Mouse (Mus musculus): ENCODE data around the gene Hoxc8.

Gene Hoxc8

GRCm38 (mm10) chr15:103009265-103010111, 19.1 kb downstream of the Hoxc8 start:
- DNase-seq (ENCODE audit: low spot score in 2 of 2), result no peak

GRCm38 (mm10) chr15:103010112-103010846, 19.9 kb downstream of the Hoxc8 start:
- no peak for DNase-seq (ENCODE audit: low spot score in 2 of 2)

GRCm38 (mm10) chr15:103010847-103011555, 20.6 kb downstream of the Hoxc8 start:
- no peak for DNase-seq (ENCODE audit: low spot score in 2 of 2)

- DNase-seq (ENCODE audit: low spot score in 2 of 2), result no peak
Observed at GRCm38 (mm10) chr15:103011928-103012486, 21.6 kb downstream of the Hoxc8 start.

GRCm38 (mm10) chr15:103013238-103013984, 23.0 kb downstream of the Hoxc8 start:
- DNase-seq (ENCODE audit: low spot score in 2 of 2), result no peak

GRCm38 (mm10) chr15:103014166-103015008, 24.0 kb downstream of the Hoxc8 start:
- DNase-seq (ENCODE audit: low spot score in 2 of 2), result no peak

- DNase-seq (ENCODE audit: low spot score in 2 of 2), result no peak
Observed at GRCm38 (mm10) chr15:103015009-103015399, 24.6 kb downstream of the Hoxc8 start.

- DNase-seq (ENCODE audit: low spot score in 2 of 2), result no peak
Observed at GRCm38 (mm10) chr15:103015406-103016166, 25.2 kb downstream of the Hoxc8 start.

GRCm38 (mm10) chr15:103018636-103019035, 28.2 kb downstream of the Hoxc8 start, which contains the start of gene Hoxc4:
Gene Hoxc4 (plus strand): TSS chr15:103018934.
- no peak for DNase-seq (ENCODE audit: low spot score in 2 of 2)

GRCm38 (mm10) chr15:103020899-103021418, 30.6 kb downstream of the Hoxc8 start:
- no peak for DNase-seq (ENCODE audit: low spot score in 2 of 2)

- DNase-seq (ENCODE audit: low spot score in 2 of 2), result no peak
Observed at GRCm38 (mm10) chr15:103021544-103021943, 31.1 kb downstream of the Hoxc8 start.

- DNase-seq (ENCODE audit: low spot score in 2 of 2), result no peak
Observed at GRCm38 (mm10) chr15:103024131-103024530, 33.7 kb downstream of the Hoxc8 start.

GRCm38 (mm10) chr15:103027266-103028235, 37.1 kb downstream of the Hoxc8 start:
- DNase-seq (ENCODE audit: low spot score in 2 of 2), result no peak

GRCm38 (mm10) chr15:103028916-103029512, 38.6 kb downstream of the Hoxc8 start:
- no peak for DNase-seq (ENCODE audit: low spot score in 2 of 2)

GRCm38 (mm10) chr15:103030142-103030541, 39.7 kb downstream of the Hoxc8 start:
- DNase-seq (ENCODE audit: low spot score in 2 of 2), result no peak

GRCm38 (mm10) chr15:103032167-103032566, 41.8 kb downstream of the Hoxc8 start:
- no peak for DNase-seq (ENCODE audit: low spot score in 2 of 2)

Measured in urinary bladder, adult 18-20 months (tissue).